Mouse (Mus musculus): ENCODE measurements at regions not wholly inside any gene's neighbourhood (a gene's known extent, or its start where the extent isn't known, plus 50 kb on each side); places are given as distances from the start of the nearest gene placed in this dataset.

GRCm38 (mm10) chr10:27880867-27881266 lies 193.8 kb upstream of the Ptprk start:
- TF ChIP-seq NANOG (IDR thresholded peaks at IDR 0.05; ENCODE audit: borderline replicate concordance, low read length) (no peak), POU5F1 (IDR thresholded peaks at IDR 0.05; ENCODE audit: borderline replicate concordance, low read length) (no peak), CTCF (conservative IDR thresholded peaks at IDR 0.05; ENCODE audit: low read length) (no peak)

GRCm38 (mm10) chr10:27891778-27892512 lies 182.7 kb upstream of the Ptprk start:
- Histone ChIP-seq H3K4me3 (replicated peaks; ENCODE audit: low read length) (no peak overlapping the region), H3K9me3 (ENCODE audit: low read length) (peaks cover 26% of the 10 kb centered on the region), H3K27me3 (ENCODE audit: insufficient read depth, low read length) (no peaks in the 10 kb centered on the region), H3K4me1 (replicated peaks; ENCODE audit: low read depth, low read length) (no peaks in the 10 kb centered on the region), H3K36me3 (ENCODE audit: insufficient read depth, low read length) (no peaks in the 10 kb centered on the region)
- TF ChIP-seq NANOG (IDR thresholded peaks at IDR 0.05; ENCODE audit: borderline replicate concordance, low read length) (no peak), POU5F1 (IDR thresholded peaks at IDR 0.05; ENCODE audit: borderline replicate concordance, low read length) (no peak), CTCF (conservative IDR thresholded peaks at IDR 0.05; ENCODE audit: low read length) (no peak)

More at GRCm38 (mm10) chr10:27880867-27881266, 193.8 kb upstream of the Ptprk start:
- Histone ChIP-seq H3K4me1 (replicated peaks; ENCODE audit: low read depth, low read length) (no peaks in the 10 kb centered on the region), H3K36me3 (ENCODE audit: insufficient read depth, low read length) (no peaks in the 10 kb centered on the region), H3K4me3 (replicated peaks; ENCODE audit: low read length) (no peak overlapping the region), H3K27me3 (ENCODE audit: insufficient read depth, low read length) (no peaks in the 10 kb centered on the region), H3K9me3 (ENCODE audit: low read length) (no peaks in the 10 kb centered on the region)

GRCm38 (mm10) chr10:27916406-27916805 lies 158.2 kb upstream of the Ptprk start:
- no peak for TF ChIP-seq CTCF (conservative IDR thresholded peaks at IDR 0.05; ENCODE audit: low read length)
- no peak for TF ChIP-seq NANOG (IDR thresholded peaks at IDR 0.05; ENCODE audit: borderline replicate concordance, low read length)
- TF ChIP-seq POU5F1 (IDR thresholded peaks at IDR 0.05; ENCODE audit: borderline replicate concordance, low read length): no peak
- no peaks in the 10 kb centered on the region for H3K9me3 ChIP-seq (ENCODE audit: low read length)
- no peak overlapping the region for H3K4me3 ChIP-seq (replicated peaks; ENCODE audit: low read length)
- no peaks in the 10 kb centered on the region for H3K27me3 ChIP-seq (ENCODE audit: insufficient read depth, low read length)
- H3K36me3 ChIP-seq (ENCODE audit: insufficient read depth, low read length): no peaks in the 10 kb centered on the region
- H3K4me1 ChIP-seq (replicated peaks; ENCODE audit: low read depth, low read length): no peaks in the 10 kb centered on the region

GRCm38 (mm10) chr10:27927266-27927665 lies 147.4 kb upstream of the Ptprk start:
- Histone ChIP-seq H3K4me1 (replicated peaks; ENCODE audit: low read depth, low read length) (no peaks in the 10 kb centered on the region), H3K4me3 (replicated peaks; ENCODE audit: low read length) (no peak overlapping the region), H3K9me3 (ENCODE audit: low read length) (no peaks in the 10 kb centered on the region), H3K36me3 (ENCODE audit: insufficient read depth, low read length) (no peaks in the 10 kb centered on the region), H3K27me3 (ENCODE audit: insufficient read depth, low read length) (no peaks in the 10 kb centered on the region)
- TF ChIP-seq POU5F1 (IDR thresholded peaks at IDR 0.05; ENCODE audit: borderline replicate concordance, low read length) (no peak), CTCF (conservative IDR thresholded peaks at IDR 0.05; ENCODE audit: low read length) (no peak), NANOG (IDR thresholded peaks at IDR 0.05; ENCODE audit: borderline replicate concordance, low read length) (no peak)

- Histone ChIP-seq H3K36me3 (ENCODE audit: insufficient read depth, low read length) (no peaks in the 10 kb centered on the region), H3K9me3 (ENCODE audit: low read length) (no peaks in the 10 kb centered on the region), H3K4me1 (replicated peaks; ENCODE audit: low read depth, low read length) (no peaks in the 10 kb centered on the region), H3K27me3 (ENCODE audit: insufficient read depth, low read length) (no peaks in the 10 kb centered on the region), H3K4me3 (replicated peaks; ENCODE audit: low read length) (no peak overlapping the region)
- TF ChIP-seq CTCF (conservative IDR thresholded peaks at IDR 0.05; ENCODE audit: low read length) (no peak), POU5F1 (IDR thresholded peaks at IDR 0.05; ENCODE audit: borderline replicate concordance, low read length) (no peak), NANOG (IDR thresholded peaks at IDR 0.05; ENCODE audit: borderline replicate concordance, low read length) (no peak)
Observed at GRCm38 (mm10) chr10:27942136-27942535, 132.5 kb upstream of the Ptprk start.

- H3K27me3 ChIP-seq (ENCODE audit: insufficient read depth, low read length): no peaks in the 10 kb centered on the region
- no peaks in the 10 kb centered on the region for H3K36me3 ChIP-seq (ENCODE audit: insufficient read depth, low read length)
- H3K9me3 ChIP-seq (ENCODE audit: low read length): no peaks in the 10 kb centered on the region
- peaks cover 5% of the 10 kb centered on the region for H3K4me1 ChIP-seq (replicated peaks; ENCODE audit: low read depth, low read length)
- TF ChIP-seq NANOG (IDR thresholded peaks at IDR 0.05; ENCODE audit: borderline replicate concordance, low read length): no peak
- no peak overlapping the region for H3K4me3 ChIP-seq (replicated peaks; ENCODE audit: low read length)
Observed at GRCm38 (mm10) chr10:27949127-27949526, 125.5 kb upstream of the Ptprk start.

GRCm38 (mm10) chr10:27968202-27968601 lies 106.4 kb upstream of the Ptprk start:
- Histone ChIP-seq H3K9me3 (ENCODE audit: low read length) (peaks cover 3% of the 10 kb centered on the region; the same call in 1 of the 2 replicates), H3K27me3 (ENCODE audit: insufficient read depth, low read length) (peaks cover 2% of the 10 kb centered on the region; the same call in 1 of the 2 replicates), H3K4me3 (replicated peaks; ENCODE audit: low read length) (no peak overlapping the region), H3K36me3 (ENCODE audit: insufficient read depth, low read length) (no peaks in the 10 kb centered on the region), H3K4me1 (replicated peaks; ENCODE audit: low read depth, low read length) (peaks cover 19% of the 10 kb centered on the region)
- TF ChIP-seq CTCF (conservative IDR thresholded peaks at IDR 0.05; ENCODE audit: low read length) (no peak), POU5F1 (IDR thresholded peaks at IDR 0.05; ENCODE audit: borderline replicate concordance, low read length) (no peak), NANOG (IDR thresholded peaks at IDR 0.05; ENCODE audit: borderline replicate concordance, low read length) (no peak)

- Histone ChIP-seq H3K27me3 (ENCODE audit: insufficient read depth, low read length) (no peaks in the 10 kb centered on the region), H3K36me3 (ENCODE audit: insufficient read depth, low read length) (no peaks in the 10 kb centered on the region), H3K4me1 (replicated peaks; ENCODE audit: low read depth, low read length) (peaks cover 44% of the 10 kb centered on the region), H3K4me3 (replicated peaks; ENCODE audit: low read length) (no peak overlapping the region), H3K9me3 (ENCODE audit: low read length) (no peaks in the 10 kb centered on the region)
- TF ChIP-seq NANOG (IDR thresholded peaks at IDR 0.05; ENCODE audit: borderline replicate concordance, low read length) (no peak), POU5F1 (IDR thresholded peaks at IDR 0.05; ENCODE audit: borderline replicate concordance, low read length) (no peak), CTCF (conservative IDR thresholded peaks at IDR 0.05; ENCODE audit: low read length) (no peak)
Observed at GRCm38 (mm10) chr10:27984047-27984446, 90.6 kb upstream of the Ptprk start.

GRCm38 (mm10) chr10:27985068-27985467 lies 89.6 kb upstream of the Ptprk start:
- H3K4me3 ChIP-seq (replicated peaks; ENCODE audit: low read length): no peak overlapping the region
- no peaks in the 10 kb centered on the region for H3K9me3 ChIP-seq (ENCODE audit: low read length)
- H3K36me3 ChIP-seq (ENCODE audit: insufficient read depth, low read length): no peaks in the 10 kb centered on the region
- no peaks in the 10 kb centered on the region for H3K27me3 ChIP-seq (ENCODE audit: insufficient read depth, low read length)
- H3K4me1 ChIP-seq (replicated peaks; ENCODE audit: low read depth, low read length): peaks cover 52% of the 10 kb centered on the region
- no peak for TF ChIP-seq POU5F1 (IDR thresholded peaks at IDR 0.05; ENCODE audit: borderline replicate concordance, low read length)
- no peak for TF ChIP-seq NANOG (IDR thresholded peaks at IDR 0.05; ENCODE audit: borderline replicate concordance, low read length)
- TF ChIP-seq CTCF (conservative IDR thresholded peaks at IDR 0.05; ENCODE audit: low read length): no peak
